ENCODE assay signal across 8 mouse cellular contexts in genomic region chr9:7714062-7714907, GRCm38 (mm10). TPM values are rescaled to one million over a fixed set of nuclear protein-coding genes. Genes with fewer than 3 reads are reported as not detected.
DNase-seq lines count a peak whose midpoint lies in the region; ATAC-seq and TF ChIP-seq lines count a peak whose summit lies in the region.

No protein-coding gene starts in this region.

- H3K9ac ChIP-seq in ES-E14 (ENCODE audit: insufficient read depth, low read depth, low read length, poor library complexity, severe bottlenecking): no peak overlapping the region
- H3K9ac ChIP-seq in lung, postnatal 0 days (replicated peaks; ENCODE audit: low read depth): no peak overlapping the region

- in situ Hi-C loops in ES-E14 (cut with MboI; ENCODE audit: low sequenced_read_pairs in 2 of 2, unreplicated experiment in 2 of 2): loop anchor here (5.0 to 25.0 kb wide), 3 partner anchors 138 to 473 kb away; no protein-coding TSS in a partner anchor

- TF ChIP-seq CTCF in lung, postnatal 0 days (IDR thresholded peaks at IDR 0.05): peak; percentile 74

- 0 out of 4 replicates have a peak, but pooled peaks cover 0 to 2% of the 10 kb centered on the region in 2 experiments for H3K4me1 ChIP-seq in ES-E14 (ENCODE audit: control insufficient read depth in 2 of 2, insufficient read depth in 2 of 2, low read length in 2 of 2, poor library complexity in 1 of 2)
- no peaks in the 10 kb centered on the region for H3K4me1 ChIP-seq in lung, postnatal 0 days (ENCODE audit: insufficient read depth, low read depth, low read length)

- peak; percentile 75 for DNase-seq in A20 (ENCODE audit: low read depth, low spot score)
- DNase-seq in ES-E14 (ENCODE audit: low read depth, low spot score): peak; percentile 52
- peak; percentile 18 for DNase-seq in cerebellum, adult 9-11 months
- peak; percentile 22 to 66 for DNase-seq in frontal cortex, postnatal 36 days (ENCODE audit: low spot score in 2 of 2)
- peak; percentile 47 for DNase-seq in kidney, postnatal 10 days
- DNase-seq in lung, postnatal 0 days (ENCODE audit: low spot score): peak; percentile 77
- DNase-seq in retina, embryonic 14.5 days (ENCODE audit: low spot score): peak; percentile 81
- no peak for DNase-seq in urinary bladder, adult 2 months (ENCODE audit: low spot score)

- H3K27ac ChIP-seq in ES-E14 (ENCODE audit: insufficient read depth, low read depth, low read length, poor library complexity, severe bottlenecking): no peak overlapping the region
- no peak overlapping the region for H3K27ac ChIP-seq in lung, postnatal 0 days (ENCODE audit: low read length)

- no peak for ATAC-seq in lung, postnatal 0 days

- H3K4me3 ChIP-seq in ES-E14 (ENCODE audit: insufficient read depth in 1 of 2, low read depth in 1 of 2, low read length in 2 of 2, poor library complexity in 1 of 2, severe bottlenecking in 1 of 2): no peak overlapping the region
- H3K4me3 ChIP-seq in lung, postnatal 0 days (ENCODE audit: low read depth, low read length): no peak overlapping the region

- no peak for TF ChIP-seq EP300 in lung, postnatal 0 days (IDR thresholded peaks at IDR 0.05)

- H3K4me2 ChIP-seq in lung, postnatal 0 days (replicated peaks; ENCODE audit: low read depth, low read length): no peak overlapping the region

- H3K36me3 ChIP-seq in ES-E14 (ENCODE audit: control insufficient read depth, insufficient read depth, low read length, poor library complexity, severe bottlenecking): no peaks in the 10 kb centered on the region
- no peaks in the 10 kb centered on the region for H3K36me3 ChIP-seq in lung, postnatal 0 days (ENCODE audit: insufficient read depth, low read length)

- 28% methylated on average over 4 of the region's 4 CpGs for WGBS in lung, postnatal 0 days

- H3K9me3 ChIP-seq in ES-E14 (ENCODE audit: control insufficient read depth, insufficient read depth, low read depth, low read length): no peaks in the 10 kb centered on the region
- H3K9me3 ChIP-seq in lung, postnatal 0 days (ENCODE audit: low read length): no peaks in the 10 kb centered on the region

- no peaks in the 10 kb centered on the region for H3K27me3 ChIP-seq in lung, postnatal 0 days (replicated peaks; ENCODE audit: insufficient read depth, low read length)

TF ChIP-seq in ES-E14, 5 proteins besides CTCF, POLR2A, EP300 and RAD21:
- no peak for TF ChIP-seq HCFC1 (IDR thresholded peaks at IDR 0.05; ENCODE audit: borderline replicate concordance, insufficient read depth, low read length)
- TF ChIP-seq ZNF384 (IDR thresholded peaks at IDR 0.05; ENCODE audit: low read depth, low read length): no peak
- TF ChIP-seq MAFK (IDR thresholded peaks at IDR 0.05; ENCODE audit: insufficient read depth, low read depth, low read length): no peak
- peak; percentile 87 for TF ChIP-seq ZC3H11A (IDR thresholded peaks at IDR 0.05; ENCODE audit: borderline replicate concordance, low read depth, low read length)
- TF ChIP-seq CHD2 (IDR thresholded peaks at IDR 0.05; ENCODE audit: low read depth, low read length): no peak

RNA-seq across cellular contexts. Expression of gene Mmp7, which starts 22.4 kb away (rescaled TPM):
- total RNA-seq in ES-E14 (2012; rRNA removed): not detected in 2 replicates
- not detected in 2 replicates for polyA plus RNA-seq in lung, postnatal 0 days (2015; fragmentation: Nextera tagmentation; extraction: Ambion mirVana)
- polyA plus RNA-seq in urinary bladder, adult 2 months (2012; rRNA removed): 0.06 TPM in 1 of 2 replicates, not detected in the other

RNA-seq across cellular contexts. Expression of gene Tmem123, which starts 49.6 kb away (rescaled TPM):
- 23.6 and 27.5 TPM in 2 replicates for total RNA-seq in ES-E14 (2012; rRNA removed)
- polyA plus RNA-seq in lung, postnatal 0 days (2015; fragmentation: Nextera tagmentation; extraction: Ambion mirVana): 99.5 and 112 TPM in 2 replicates
- polyA plus RNA-seq in urinary bladder, adult 2 months (2012; rRNA removed): 298 and 359 TPM in 2 replicates
